Mouse (Mus musculus): ENCODE measurements around the gene Mdga1. TPM values are rescaled to one million over a fixed set of nuclear protein-coding genes. Genes with fewer than 3 reads are reported as not detected.

The Mdga1 gene
- polyA plus RNA-seq, 1 experiment from 2014 or later = 1.9 TPM

GRCm38 (mm10) chr17:29990136-29990535 is 20.2 kb upstream of the Mdga1 start:
- no peaks in the 10 kb centered on the region for H3K4me1 ChIP-seq (ENCODE audit: control insufficient read depth, insufficient read depth, low read length)
- no peak overlapping the region for H3K9ac ChIP-seq (ENCODE audit: low read length)
- ATAC-seq (ENCODE audit: insufficient number of reproducible peaks, low FRiP score, low TSS enrichment, low read depth) (no peak), DNase-seq (ENCODE audit: low spot score) (no peak)
- H3K27ac ChIP-seq (replicated peaks; ENCODE audit: low read depth, low read length) = no peak overlapping the region
- H3K9me3 ChIP-seq (ENCODE audit: control insufficient read depth, low read length) = no peaks in the 10 kb centered on the region
- no peaks in the 10 kb centered on the region for H3K27me3 ChIP-seq (ENCODE audit: control insufficient read depth, insufficient read depth, low read length)
- no peaks in the 10 kb centered on the region for H3K36me3 ChIP-seq (ENCODE audit: control insufficient read depth, insufficient read depth, low read length)
- WGBS = 86% methylated on average over 3 of the region's 3 CpGs
- no peak overlapping the region for H3K4me2 ChIP-seq (ENCODE audit: low read depth, severe bottlenecking)
- H3K4me3 ChIP-seq (ENCODE audit: low read depth, low read length) = no peak overlapping the region

- ATAC-seq (ENCODE audit: insufficient number of reproducible peaks, low FRiP score, low TSS enrichment, low read depth) (no peak), DNase-seq (ENCODE audit: low spot score) (no peak)
- H3K36me3 ChIP-seq (ENCODE audit: control insufficient read depth, insufficient read depth, low read length) = no peaks in the 10 kb centered on the region
- 85% methylated on average over 5 of the region's 5 CpGs for WGBS
- no peaks in the 10 kb centered on the region for H3K4me1 ChIP-seq (ENCODE audit: control insufficient read depth, insufficient read depth, low read length)
- H3K9ac ChIP-seq (ENCODE audit: low read length) = no peak overlapping the region
- H3K4me2 ChIP-seq (ENCODE audit: low read depth, severe bottlenecking) = no peak overlapping the region
- no peak overlapping the region for H3K27ac ChIP-seq (replicated peaks; ENCODE audit: low read depth, low read length)
- H3K27me3 ChIP-seq (ENCODE audit: control insufficient read depth, insufficient read depth, low read length) = no peaks in the 10 kb centered on the region
- H3K4me3 ChIP-seq (ENCODE audit: low read depth, low read length) = no peak overlapping the region
- no peaks in the 10 kb centered on the region for H3K9me3 ChIP-seq (ENCODE audit: control insufficient read depth, low read length)
These were observed 19.8 kb upstream of the Mdga1 start for GRCm38 (mm10) chr17:29989653-29990052.

DNA sequence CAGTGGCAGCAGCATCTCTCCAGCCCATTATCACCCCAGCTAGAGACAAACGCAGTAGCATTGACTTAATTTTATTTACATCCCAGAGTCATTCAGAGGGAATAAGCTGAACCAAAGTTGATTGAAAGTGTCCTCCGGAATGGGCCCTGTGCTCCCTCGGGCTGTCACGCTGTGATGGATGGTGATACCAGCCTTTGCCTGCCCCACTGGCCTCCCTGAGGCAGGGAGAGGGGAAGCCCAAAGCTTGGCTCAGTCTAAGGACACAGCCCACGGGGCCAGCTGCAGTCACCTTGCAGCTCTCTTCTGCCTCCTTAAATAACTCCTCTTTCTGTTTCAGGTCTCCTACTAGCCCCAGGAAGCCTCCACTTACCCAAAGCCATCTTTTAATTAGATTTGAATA is 18.3 kb upstream of the Mdga1 start:
- H3K36me3 ChIP-seq (ENCODE audit: control insufficient read depth, insufficient read depth, low read length) = no peaks in the 10 kb centered on the region
- no peak overlapping the region for H3K27ac ChIP-seq (replicated peaks; ENCODE audit: low read depth, low read length)
- no peak overlapping the region for H3K4me3 ChIP-seq (ENCODE audit: low read depth, low read length)
- H3K4me2 ChIP-seq (ENCODE audit: low read depth, severe bottlenecking) = no peak overlapping the region
- 14% methylated on average over 5 of the region's 5 CpGs for WGBS
- no peaks in the 10 kb centered on the region for H3K4me1 ChIP-seq (ENCODE audit: control insufficient read depth, insufficient read depth, low read length)
- DNase-seq (ENCODE audit: low spot score) (no peak), ATAC-seq (ENCODE audit: insufficient number of reproducible peaks, low FRiP score, low TSS enrichment, low read depth) (no peak)
- H3K9me3 ChIP-seq (ENCODE audit: control insufficient read depth, low read length) = no peaks in the 10 kb centered on the region
- H3K27me3 ChIP-seq (ENCODE audit: control insufficient read depth, insufficient read depth, low read length) = no peaks in the 10 kb centered on the region
- H3K9ac ChIP-seq (ENCODE audit: low read length) = no peak overlapping the region

- no peak for ATAC-seq (ENCODE audit: insufficient number of reproducible peaks, low FRiP score, low TSS enrichment, low read depth)
- Histone ChIP-seq H3K36me3 (ENCODE audit: control insufficient read depth, insufficient read depth, low read length) (no peaks in the 10 kb centered on the region), H3K4me1 (ENCODE audit: control insufficient read depth, insufficient read depth, low read length) (no peaks in the 10 kb centered on the region), H3K9me3 (ENCODE audit: control insufficient read depth, low read length) (no peaks in the 10 kb centered on the region), H3K27ac (replicated peaks; ENCODE audit: low read depth, low read length) (no peak overlapping the region), H3K27me3 (ENCODE audit: control insufficient read depth, insufficient read depth, low read length) (no peaks in the 10 kb centered on the region), H3K4me3 (ENCODE audit: low read depth, low read length) (no peak overlapping the region), H3K9ac (ENCODE audit: low read length) (no peak overlapping the region), H3K4me2 (ENCODE audit: low read depth, severe bottlenecking) (no peak overlapping the region)
- no peak for DNase-seq (ENCODE audit: low spot score)
- WGBS = 43% methylated on average over 3 of the region's 3 CpGs
These were observed 15.6 kb upstream of the Mdga1 start for GRCm38 (mm10) chr17:29985534-29985933.

- no peak overlapping the region for H3K27ac ChIP-seq (replicated peaks; ENCODE audit: low read depth, low read length)
- ATAC-seq (ENCODE audit: insufficient number of reproducible peaks, low FRiP score, low TSS enrichment, low read depth) (no peak), DNase-seq (ENCODE audit: low spot score) (no peak)
- no peak overlapping the region for H3K9ac ChIP-seq (ENCODE audit: low read length)
- H3K36me3 ChIP-seq (ENCODE audit: control insufficient read depth, insufficient read depth, low read length) = no peaks in the 10 kb centered on the region
- 82% methylated on average over 7 of the region's 7 CpGs for WGBS
- no peak overlapping the region for H3K4me3 ChIP-seq (ENCODE audit: low read depth, low read length)
- no peaks in the 10 kb centered on the region for H3K27me3 ChIP-seq (ENCODE audit: control insufficient read depth, insufficient read depth, low read length)
- no peak overlapping the region for H3K4me2 ChIP-seq (ENCODE audit: low read depth, severe bottlenecking)
- no peaks in the 10 kb centered on the region for H3K9me3 ChIP-seq (ENCODE audit: control insufficient read depth, low read length)
- no peaks in the 10 kb centered on the region for H3K4me1 ChIP-seq (ENCODE audit: control insufficient read depth, insufficient read depth, low read length)
These were observed 15.0 kb upstream of the Mdga1 start for GRCm38 (mm10) chr17:29984931-29985330.

GRCm38 (mm10) chr17:29983190-29983589 is 13.3 kb upstream of the Mdga1 start:
- Histone ChIP-seq H3K4me1 (ENCODE audit: control insufficient read depth, insufficient read depth, low read length) (no peaks in the 10 kb centered on the region), H3K27me3 (ENCODE audit: control insufficient read depth, insufficient read depth, low read length) (no peaks in the 10 kb centered on the region), H3K4me3 (ENCODE audit: low read depth, low read length) (no peak overlapping the region), H3K4me2 (ENCODE audit: low read depth, severe bottlenecking) (no peak overlapping the region), H3K9me3 (ENCODE audit: control insufficient read depth, low read length) (no peaks in the 10 kb centered on the region), H3K36me3 (ENCODE audit: control insufficient read depth, insufficient read depth, low read length) (no peaks in the 10 kb centered on the region), H3K27ac (replicated peaks; ENCODE audit: low read depth, low read length) (no peak overlapping the region), H3K9ac (ENCODE audit: low read length) (no peak overlapping the region)
- ATAC-seq (ENCODE audit: insufficient number of reproducible peaks, low FRiP score, low TSS enrichment, low read depth) = no peak
- WGBS = 88% methylated on average over 5 of the region's 5 CpGs
- no peak for DNase-seq (ENCODE audit: low spot score)

GRCm38 (mm10) chr17:29981568-29981967 is 11.7 kb upstream of the Mdga1 start:
- no peak for DNase-seq (ENCODE audit: low spot score)
- no peaks in the 10 kb centered on the region for H3K4me1 ChIP-seq (ENCODE audit: control insufficient read depth, insufficient read depth, low read length)
- no peak overlapping the region for H3K27ac ChIP-seq (replicated peaks; ENCODE audit: low read depth, low read length)
- H3K4me3 ChIP-seq (ENCODE audit: low read depth, low read length) = no peak overlapping the region
- ATAC-seq (ENCODE audit: insufficient number of reproducible peaks, low FRiP score, low TSS enrichment, low read depth) = no peak
- no peaks in the 10 kb centered on the region for H3K27me3 ChIP-seq (ENCODE audit: control insufficient read depth, insufficient read depth, low read length)
- no peaks in the 10 kb centered on the region for H3K36me3 ChIP-seq (ENCODE audit: control insufficient read depth, insufficient read depth, low read length)
- no peak overlapping the region for H3K4me2 ChIP-seq (ENCODE audit: low read depth, severe bottlenecking)
- WGBS = 70% methylated on average over 8 of the region's 8 CpGs
- no peaks in the 10 kb centered on the region for H3K9me3 ChIP-seq (ENCODE audit: control insufficient read depth, low read length)
- no peak overlapping the region for H3K9ac ChIP-seq (ENCODE audit: low read length)

DNA sequence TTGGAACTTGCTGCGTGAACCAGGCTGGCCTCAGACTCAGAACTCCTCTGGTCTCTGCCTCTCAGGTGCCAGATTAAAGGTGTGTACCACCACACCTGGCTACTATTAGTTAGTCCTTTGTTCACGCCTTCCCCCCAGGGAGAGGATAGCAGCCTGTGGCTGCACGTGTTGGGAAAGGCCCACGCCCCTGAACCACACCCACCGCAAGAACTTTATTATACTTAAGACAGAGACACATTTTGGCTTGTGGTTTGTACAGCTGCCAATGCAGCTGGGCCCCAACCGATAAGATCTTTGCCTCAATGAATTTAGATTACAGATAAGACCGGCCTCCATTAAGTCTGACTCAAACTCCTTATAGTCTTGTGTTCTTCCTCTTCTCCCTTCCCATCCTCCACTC is 10.0 kb upstream of the Mdga1 start:
- no peaks in the 10 kb centered on the region for H3K4me1 ChIP-seq (ENCODE audit: control insufficient read depth, insufficient read depth, low read length)
- H3K4me3 ChIP-seq (ENCODE audit: low read depth, low read length) = no peak overlapping the region
- WGBS = 74% methylated on average over 7 of the region's 7 CpGs
- no peaks in the 10 kb centered on the region for H3K27me3 ChIP-seq (ENCODE audit: control insufficient read depth, insufficient read depth, low read length)
- DNase-seq (ENCODE audit: low spot score) = no peak
- H3K9ac ChIP-seq (ENCODE audit: low read length) = no peak overlapping the region
- H3K4me2 ChIP-seq (ENCODE audit: low read depth, severe bottlenecking) = no peak overlapping the region
- H3K36me3 ChIP-seq (ENCODE audit: control insufficient read depth, insufficient read depth, low read length) = no peaks in the 10 kb centered on the region
- no peak overlapping the region for H3K27ac ChIP-seq (replicated peaks; ENCODE audit: low read depth, low read length)
- no peaks in the 10 kb centered on the region for H3K9me3 ChIP-seq (ENCODE audit: control insufficient read depth, low read length)
- no peak for ATAC-seq (ENCODE audit: insufficient number of reproducible peaks, low FRiP score, low TSS enrichment, low read depth)

GRCm38 (mm10) chr17:29979020-29979419 is 9.1 kb upstream of the Mdga1 start:
- ATAC-seq (ENCODE audit: insufficient number of reproducible peaks, low FRiP score, low TSS enrichment, low read depth) (no peak), DNase-seq (ENCODE audit: low spot score) (no peak)
- 67% methylated on average over 4 of the region's 4 CpGs for WGBS
- H3K4me1 ChIP-seq (ENCODE audit: control insufficient read depth, insufficient read depth, low read length) = no peaks in the 10 kb centered on the region
- no peak overlapping the region for H3K4me2 ChIP-seq (ENCODE audit: low read depth, severe bottlenecking)
- H3K9me3 ChIP-seq (ENCODE audit: control insufficient read depth, low read length) = no peaks in the 10 kb centered on the region
- H3K27ac ChIP-seq (replicated peaks; ENCODE audit: low read depth, low read length) = no peak overlapping the region
- H3K36me3 ChIP-seq (ENCODE audit: control insufficient read depth, insufficient read depth, low read length) = no peaks in the 10 kb centered on the region
- H3K27me3 ChIP-seq (ENCODE audit: control insufficient read depth, insufficient read depth, low read length) = no peaks in the 10 kb centered on the region
- no peak overlapping the region for H3K9ac ChIP-seq (ENCODE audit: low read length)
- no peak overlapping the region for H3K4me3 ChIP-seq (ENCODE audit: low read depth, low read length)

All from limb, embryonic 11.5 days (tissue).